Mouse (Mus musculus) embryo, embryonic 11 days (tissue): ENCODE data around the gene Inpp4a.

Source experiments
- DNase-seq: peaks from one replicate; pipeline ENCODE4 v3.0.0-alpha.2; 2015

Gene Inpp4a

DNA sequence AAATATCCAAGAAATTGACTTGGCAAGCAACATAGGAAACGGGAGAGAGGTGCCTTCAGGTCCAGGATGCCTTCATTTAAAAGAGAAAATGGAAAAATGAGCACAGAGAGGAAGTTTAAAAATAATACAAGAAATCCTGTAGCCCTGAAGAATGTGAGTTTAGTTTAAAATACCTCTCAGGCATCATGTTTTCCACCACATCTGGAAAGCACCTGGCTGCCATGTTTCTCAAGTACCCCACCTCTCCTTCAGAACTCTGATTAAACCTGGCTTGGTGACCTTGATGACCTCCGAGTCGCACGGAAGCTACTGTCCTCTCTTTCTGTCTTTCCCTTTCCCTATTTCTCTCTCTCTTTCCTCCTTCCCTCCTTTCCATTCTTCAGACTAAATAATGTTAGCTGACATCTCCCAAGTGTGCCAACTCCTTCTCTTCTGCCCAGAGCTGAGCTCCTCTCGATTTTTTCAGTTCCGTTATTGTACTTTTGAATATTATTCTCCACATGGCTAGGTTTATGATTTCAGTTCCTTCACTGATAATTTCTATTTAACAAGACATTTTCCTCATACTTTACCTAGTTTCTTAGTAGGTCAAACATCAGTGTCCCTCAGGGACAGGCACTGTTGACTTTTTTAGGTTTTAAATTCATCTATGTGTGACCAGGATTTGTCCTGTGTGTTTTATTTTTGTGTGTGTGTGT is 59.9 kb downstream of the Inpp4a start:
- no peak for DNase-seq

DNA sequence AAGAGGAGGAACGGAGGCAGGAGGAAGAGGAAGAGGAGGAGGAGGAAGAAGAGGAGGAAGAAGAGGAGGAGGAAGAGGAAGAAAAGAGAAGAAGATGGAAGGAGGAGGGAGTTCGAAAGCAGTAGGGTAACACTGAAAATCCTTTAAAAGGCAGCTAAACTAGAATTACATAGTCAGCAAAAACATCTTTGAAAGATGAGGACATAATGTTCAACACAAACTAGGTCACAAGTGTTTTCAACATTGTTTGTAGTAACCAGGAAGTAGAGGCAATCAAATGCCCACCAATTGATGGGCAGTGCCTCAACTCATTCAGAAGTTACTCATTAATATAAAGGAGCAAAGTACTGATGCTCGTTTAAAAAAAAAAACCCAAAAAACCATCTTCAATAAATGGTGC is 61.1 kb downstream of the Inpp4a start:
- DNase-seq: no peak

DNA sequence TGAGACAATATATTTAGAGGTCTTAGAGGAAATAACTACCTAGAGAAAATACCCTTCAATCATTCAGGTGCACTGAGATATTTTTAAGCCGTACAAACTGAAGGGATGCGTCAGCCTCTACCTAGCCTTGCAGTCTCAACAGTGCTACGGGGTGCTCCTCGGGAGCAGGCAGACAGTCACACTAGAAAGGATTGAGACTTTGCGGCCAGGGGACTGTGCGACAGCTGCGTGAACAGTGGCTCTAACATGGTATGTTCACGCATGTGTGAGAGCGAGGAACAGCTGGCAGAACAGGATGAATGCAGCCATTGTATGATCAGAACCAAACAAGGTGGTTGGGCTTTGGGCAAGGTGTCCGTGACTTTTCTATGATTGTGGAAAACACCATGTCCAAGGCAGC is 63.1 kb downstream of the Inpp4a start:
- DNase-seq: no peak

DNA sequence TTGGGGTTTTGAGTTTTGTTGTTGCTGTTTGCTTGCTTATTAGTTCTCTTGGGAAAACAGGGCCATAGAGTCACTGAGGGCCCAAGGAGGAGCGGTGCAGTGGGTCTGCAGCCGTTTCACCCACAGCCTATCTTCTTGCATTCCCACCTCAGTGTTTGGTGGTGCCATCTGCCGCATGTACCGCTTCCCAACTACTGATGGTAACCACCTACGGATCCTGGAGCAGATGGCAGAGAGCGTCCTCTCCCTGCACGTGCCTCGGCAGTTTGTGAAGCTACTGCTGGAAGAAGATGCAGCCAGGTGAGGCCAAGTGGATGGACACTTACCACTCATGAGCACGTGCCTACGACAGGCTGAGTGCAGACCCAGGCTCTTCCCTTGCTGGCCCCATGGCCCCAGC is 68.5 kb downstream of the Inpp4a start:
- DNase-seq: no peak

DNA sequence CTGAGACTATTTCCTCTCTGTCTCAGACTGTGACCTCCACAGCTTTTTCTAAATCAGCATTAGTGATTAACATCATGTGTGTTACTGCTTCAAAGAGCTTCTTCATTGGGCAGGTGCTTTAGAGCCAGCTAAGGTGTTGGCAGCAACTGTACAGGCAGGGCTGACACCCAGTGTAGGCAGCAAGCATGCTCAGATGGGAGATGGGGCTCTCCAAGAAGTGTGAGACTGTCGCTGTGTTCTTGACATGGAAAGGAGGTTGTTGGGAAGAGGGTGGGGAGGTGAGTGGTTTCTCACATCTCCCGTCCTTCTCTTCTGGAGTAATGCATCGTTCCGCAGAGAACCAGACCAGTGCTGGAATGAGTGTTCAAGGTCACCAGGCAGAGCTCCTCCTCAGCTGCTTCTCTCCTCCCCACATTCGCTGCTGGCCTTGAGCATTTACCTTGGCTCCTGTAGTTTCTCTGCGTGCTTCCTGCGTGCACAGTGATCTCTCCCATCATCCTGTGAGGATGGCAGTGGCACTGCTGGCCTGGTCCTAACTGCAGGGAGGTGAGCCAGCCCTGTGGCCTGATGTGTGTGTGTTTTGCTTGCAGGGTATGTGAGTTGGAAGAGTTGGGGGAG is 69.2 kb downstream of the Inpp4a start:
- no peak for DNase-seq

DNA sequence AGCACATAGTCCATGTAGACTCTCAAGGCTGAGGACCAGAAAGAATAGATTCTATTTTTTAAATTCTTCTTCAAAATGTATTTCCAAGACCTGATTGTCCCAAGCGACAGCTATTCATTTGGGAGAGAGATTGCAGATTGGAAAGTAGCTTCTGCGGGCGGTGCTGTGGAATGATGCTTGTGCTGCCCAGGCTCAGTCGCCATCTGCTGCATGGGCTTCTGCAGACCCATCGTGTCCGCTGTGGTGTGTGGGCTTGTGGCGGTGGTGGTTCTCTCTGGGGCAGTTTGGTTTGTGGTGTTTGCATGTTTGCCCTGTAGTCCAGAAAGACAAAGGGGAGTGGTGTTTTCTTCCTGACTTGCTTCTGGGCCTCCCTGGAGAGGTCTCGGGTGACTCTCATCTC is 76.5 kb downstream of the Inpp4a start:
- DNase-seq: no peak

DNA sequence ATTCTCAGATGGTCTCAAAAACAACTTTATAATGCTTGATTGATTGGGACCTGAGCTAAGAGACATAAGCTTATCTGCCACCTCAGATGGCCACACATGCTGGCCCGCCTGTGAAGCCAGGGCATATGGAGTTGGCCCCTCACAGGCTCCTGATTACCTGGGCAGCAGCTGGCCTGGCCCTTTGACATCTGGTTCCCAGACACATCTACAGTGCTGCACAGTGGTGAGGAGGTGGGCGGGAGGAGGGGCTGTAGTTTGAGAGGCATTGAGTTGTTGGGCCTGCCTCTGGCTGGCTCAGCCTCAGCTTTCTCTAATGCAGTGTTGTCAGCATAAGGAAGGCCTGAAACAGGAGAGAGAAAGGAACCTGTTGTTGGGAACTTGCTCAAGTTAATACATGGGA is 77.1 kb downstream of the Inpp4a start:
- peak; percentile 34 for DNase-seq

DNA sequence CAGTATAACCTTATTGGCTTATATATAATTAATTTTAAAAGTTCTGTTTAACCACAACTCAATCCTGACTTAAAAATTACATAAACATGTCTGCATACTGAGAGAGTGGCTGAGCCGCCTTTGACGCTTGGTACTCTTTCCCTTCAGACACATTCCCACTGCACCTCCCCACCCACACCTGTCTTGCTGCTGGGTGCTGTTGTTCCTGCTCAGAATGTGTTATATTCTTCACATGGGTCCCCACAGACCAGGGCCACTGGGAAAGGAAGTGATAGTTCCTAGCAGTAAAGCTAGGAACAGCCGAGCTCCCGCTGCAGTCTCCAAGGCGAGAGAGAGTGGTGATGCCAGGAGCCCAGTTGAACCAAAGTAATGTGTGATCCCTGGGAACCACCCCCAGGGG is 78.4 kb downstream of the Inpp4a start:
- DNase-seq: no peak

DNA sequence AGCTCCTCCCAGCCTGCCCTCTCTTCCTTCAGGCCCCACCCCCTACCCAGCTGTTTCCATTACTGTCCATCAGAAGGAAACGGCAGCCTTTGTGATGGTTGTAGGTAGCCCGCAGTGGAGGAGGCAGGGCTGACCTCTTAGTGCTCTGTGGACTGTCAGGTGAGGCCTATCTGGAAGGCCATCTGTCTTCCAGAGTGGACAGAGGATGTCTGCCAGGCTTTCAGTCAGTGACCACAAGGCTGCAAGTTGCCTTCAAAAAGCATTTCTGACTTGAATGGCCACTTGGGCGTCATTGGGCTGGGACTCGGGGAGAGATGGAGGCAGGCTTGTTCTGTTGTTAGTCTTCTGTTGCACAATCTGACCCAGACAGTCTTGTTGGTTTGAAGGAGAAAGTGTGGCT is 79.9 kb downstream of the Inpp4a start:
- DNase-seq: no peak

DNA sequence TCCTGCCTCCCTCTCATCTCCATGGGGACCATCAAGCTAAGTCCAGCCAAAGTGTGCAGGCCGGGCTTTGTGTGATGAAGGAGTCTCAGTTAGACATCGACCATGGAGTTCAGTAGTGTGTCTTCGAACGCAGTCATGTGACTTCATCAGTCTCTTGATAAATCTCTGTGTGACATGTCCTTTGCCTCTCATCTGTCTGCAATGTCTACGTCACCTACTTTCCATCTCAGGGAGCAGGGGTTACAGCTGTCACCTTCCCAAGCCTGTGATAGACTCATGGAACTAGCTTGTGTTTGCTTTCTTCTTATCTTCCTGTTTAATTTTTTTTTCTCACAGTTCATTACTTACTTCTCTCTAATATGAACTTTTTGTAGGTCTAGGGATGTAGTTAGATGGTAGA is 81.2 kb downstream of the Inpp4a start:
- no peak for DNase-seq

DNA sequence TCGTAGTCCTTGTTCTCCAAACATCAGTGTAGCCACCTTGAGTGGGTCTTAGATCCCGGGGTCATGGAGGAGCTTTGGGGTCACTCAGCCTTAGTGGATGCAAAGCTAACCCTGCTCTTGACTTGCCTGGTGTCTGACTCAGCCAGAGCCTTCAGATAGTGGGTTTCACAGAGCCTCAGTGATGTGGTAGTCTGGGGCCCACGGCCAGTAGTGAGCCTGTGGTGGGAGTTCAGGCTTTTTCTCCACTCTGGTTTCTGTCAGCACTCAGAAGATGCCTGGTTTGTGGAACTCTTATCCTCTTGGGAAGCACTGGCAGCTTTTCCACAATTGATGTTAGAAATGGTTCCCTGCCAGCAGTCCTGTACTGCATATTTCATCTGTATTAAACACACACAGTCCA is 84.6 kb downstream of the Inpp4a start:
- no peak for DNase-seq

DNA sequence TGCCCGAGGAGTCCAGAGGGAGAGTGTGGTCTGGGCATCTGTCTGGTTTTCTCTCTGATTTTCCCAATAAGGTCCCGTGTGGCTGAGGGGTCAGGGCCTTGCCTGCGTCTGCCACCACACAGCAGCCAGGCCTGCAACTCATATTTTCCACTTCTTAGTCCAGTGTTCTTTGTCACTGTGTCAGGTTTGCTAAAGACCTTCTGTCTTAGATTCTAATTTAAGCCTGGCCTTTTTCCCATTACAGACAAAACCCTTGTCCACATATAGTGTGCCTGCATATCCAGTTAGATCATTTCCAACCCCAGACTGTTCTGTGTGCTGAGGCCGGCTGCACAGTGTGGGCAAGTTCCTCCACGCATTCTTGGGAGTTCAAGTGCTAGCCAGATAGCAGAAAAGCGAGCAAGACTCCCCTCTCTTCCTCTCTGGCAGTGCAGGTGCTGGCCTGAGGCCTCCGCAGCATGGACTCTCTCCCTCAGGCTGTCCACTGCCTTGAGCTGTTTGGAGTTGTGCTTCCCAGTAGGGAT is 86.8 kb downstream of the Inpp4a start:
- no peak for DNase-seq

DNA sequence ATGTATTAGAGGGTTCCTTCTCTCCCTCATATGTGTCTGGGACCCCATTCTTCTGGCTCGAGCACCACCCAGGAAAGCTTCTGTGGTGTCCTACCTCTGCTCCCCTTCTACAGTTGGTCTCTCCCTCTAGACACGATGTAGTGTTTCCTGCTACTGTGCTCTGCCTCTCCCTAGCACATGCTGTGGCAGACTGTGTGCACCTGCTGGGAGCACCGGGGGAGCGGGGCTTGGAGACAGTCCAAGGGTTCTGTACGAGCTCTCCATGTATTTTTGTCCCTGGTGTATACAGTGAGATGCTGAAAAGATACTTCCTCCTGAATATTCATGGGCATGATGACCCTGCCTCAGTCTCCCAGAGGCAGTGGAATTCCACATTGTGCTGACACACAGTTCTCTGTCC is 93.5 kb downstream of the Inpp4a start:
- no peak for DNase-seq

DNA sequence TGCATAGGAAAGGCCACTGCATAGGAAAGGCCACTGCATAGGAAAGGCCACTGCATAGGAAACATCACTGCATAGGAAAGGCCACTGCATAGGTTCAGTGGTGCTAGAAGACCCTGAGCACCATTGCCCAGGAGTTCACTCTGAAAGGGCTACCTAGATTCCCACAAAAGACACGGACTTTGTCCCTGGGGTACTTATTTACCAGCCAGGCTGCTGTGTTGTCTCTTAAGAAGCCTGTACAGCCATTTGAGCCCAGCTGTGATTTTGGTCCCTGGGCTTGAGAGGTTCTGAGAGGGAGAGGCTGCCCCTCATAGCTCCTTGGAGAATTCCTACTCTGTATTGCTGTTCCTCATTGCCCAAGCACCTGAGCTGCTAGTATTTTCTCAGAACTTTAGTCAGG is 96.8 kb downstream of the Inpp4a start:
- DNase-seq: no peak

DNA sequence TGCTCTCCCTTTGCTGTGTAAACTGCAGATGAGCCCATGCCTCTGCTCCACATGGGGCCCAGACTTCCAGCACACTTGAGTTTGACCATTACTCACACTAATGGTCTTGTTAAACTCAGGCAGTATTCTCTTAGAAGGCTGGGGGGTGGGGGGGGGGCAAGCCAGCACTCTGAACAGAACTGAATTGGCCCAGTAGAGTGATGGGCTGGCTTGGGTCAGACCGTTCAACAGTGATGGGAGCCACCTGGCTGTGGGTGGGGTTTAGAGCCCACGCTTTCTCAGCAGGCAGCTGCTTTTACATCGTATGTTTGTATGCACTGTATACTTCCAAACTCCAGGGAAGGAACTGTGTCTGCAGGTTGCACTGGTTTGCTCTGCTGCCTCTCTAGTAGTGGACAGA is 99.3 kb downstream of the Inpp4a start:
- no peak for DNase-seq

DNA sequence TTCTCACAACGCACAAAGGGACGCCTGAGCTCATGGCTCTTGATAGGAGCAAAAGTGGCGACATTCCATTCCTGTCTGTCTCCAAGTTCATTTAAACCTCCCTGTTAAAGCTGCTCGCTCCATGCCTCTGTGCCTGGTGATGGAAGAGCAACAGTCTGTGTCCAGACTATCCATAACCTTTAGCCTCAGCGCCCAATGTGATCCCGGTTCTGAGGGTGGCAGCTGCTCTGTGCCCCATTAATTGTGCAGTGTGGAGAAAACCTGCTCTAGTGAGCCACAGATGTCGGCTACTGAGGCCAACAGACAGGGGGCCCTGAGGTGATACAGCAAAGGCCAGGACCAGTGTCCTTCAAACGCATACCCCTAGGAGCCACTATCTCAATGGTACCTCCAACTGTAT is 100.1 kb downstream of the Inpp4a start:
- DNase-seq: no peak

DNA sequence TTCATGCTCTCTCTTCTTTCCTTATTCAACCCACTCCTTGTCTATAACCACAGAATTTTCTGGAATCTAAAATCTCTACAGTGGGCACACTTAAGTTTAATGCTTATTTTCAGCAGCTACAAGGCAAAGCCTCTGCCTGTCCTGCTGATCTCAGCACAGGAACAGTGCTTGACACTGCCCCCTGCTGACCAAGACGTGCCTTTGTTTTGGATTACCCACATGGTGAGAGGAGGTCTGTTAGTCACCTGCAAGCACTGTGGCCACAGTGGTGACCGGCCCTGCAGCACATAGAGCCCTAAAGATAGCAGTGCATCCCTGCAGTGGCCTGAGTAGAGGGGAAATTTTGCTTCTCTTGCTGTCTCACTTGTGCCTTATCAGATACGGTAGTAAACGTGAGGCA is 102.0 kb downstream of the Inpp4a start:
- peak; percentile 63 for DNase-seq

DNA sequence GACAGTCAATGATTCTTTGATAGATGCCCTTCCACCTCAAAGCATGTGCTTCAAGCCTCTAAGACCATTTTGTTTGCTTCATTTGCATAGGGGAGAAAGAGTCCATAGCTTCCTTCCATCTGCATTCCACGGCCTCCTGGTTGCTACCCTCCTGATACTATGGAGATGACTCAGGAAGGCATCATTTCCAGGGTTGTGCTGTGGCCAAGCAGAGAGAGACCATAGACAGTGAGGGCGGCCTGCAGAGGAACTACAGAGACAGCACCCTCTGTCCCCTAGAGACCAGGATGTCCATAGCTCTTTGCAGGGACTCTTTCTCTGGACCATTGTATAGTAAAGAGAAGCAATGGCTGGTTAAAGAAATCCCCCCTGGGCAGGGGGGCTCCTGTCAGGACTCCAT is 105.5 kb downstream of the Inpp4a start:
- no peak for DNase-seq

DNA sequence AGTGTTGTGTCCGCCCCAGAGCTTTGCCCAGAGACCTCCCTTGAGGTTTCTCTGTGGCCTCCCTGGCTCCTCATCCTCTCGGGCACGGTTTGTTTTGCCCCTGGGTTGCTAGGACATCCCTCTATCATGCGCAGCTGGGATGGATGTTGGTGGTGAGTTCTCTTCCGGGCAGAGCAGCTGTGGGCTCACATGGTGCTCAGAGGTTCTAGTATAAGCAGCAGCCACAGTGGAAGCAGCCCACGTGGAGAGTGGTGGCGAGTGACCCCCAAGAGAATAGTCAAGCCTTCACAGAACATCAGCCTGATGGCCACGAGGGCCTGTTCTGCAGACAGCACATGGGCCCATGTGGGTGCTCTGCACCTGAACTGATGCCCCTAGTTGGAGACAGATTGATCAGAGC is 107.6 kb downstream of the Inpp4a start:
- no peak for DNase-seq

DNA sequence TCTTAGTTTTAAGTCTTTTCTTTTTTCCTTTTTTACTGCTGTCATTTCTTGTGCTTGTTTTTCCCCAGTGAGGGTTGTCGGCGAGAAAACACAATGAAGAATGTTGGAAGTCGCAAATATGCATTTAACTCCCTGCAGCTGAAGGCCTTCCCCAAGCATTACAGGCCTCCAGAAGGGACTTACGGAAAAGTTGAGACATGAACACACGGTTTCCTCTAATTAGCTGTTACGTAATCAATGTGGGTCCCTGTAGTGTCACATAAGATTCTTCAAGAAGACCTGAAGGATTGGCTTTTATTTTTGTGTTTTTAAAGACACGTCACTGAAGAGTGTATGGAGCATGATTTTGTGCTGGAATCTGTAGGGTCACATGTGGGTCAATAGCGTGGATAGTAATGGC is 108.4 kb downstream of the Inpp4a start:
- no peak for DNase-seq

DNA sequence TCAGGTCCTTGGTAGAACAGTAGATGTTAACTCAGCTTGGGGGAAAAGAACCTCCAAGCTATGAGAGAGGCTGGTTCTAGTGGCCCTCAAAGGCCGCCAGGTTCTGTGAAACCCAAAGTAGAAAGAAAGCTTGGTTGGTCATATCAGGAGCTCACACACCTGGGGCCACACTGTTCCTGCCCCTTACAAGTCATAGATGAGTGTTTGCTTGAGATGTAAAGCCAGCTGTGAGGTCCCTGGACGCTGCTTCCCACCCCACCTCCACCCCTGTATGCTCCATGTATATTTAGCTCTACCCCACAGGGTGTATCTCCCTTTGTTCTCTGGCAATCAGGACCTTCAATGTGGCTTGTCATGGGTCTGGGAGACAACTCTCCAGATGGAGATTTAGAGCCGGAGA is 109.0 kb downstream of the Inpp4a start:
- no peak for DNase-seq

DNA sequence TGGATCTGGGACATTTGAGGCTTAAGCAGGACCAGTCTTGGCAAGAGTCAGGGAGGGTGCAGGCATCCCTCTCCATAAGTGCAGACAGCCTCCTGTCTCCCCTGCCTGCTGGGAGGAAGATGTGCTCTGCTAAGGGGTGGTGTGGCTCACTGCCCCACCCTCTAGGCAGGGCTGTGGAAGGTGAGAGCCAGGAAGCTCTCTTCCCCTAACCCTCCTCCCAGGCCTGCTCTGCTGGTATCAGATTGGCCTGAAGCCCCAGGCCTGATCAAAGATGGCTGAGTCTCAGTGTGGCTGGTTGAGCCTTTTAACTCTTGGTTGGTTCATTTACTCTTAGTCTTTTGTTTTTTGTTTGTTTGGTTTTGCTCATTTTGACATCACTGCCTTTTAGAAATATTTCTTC is 110.0 kb downstream of the Inpp4a start:
- no peak for DNase-seq

DNA sequence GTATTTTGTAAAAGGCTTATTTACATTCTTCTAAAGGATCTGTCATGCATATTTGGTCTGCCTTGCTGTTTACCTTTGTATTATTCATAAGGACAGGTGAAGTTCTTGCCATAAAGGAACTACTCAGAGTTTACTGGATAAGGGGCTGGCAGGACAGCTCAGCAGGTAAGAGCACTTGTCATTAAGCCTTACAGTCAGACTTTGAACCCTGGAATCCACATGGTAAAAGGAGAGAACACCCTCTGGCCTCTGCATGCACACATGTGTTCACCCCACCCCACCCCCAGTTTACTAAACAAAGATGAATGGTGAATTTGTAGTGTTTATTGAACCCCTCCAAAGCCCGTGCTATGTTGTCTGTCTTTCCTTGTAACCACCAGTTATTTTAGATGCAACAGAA is 115.7 kb downstream of the Inpp4a start:
- no peak for DNase-seq

DNA sequence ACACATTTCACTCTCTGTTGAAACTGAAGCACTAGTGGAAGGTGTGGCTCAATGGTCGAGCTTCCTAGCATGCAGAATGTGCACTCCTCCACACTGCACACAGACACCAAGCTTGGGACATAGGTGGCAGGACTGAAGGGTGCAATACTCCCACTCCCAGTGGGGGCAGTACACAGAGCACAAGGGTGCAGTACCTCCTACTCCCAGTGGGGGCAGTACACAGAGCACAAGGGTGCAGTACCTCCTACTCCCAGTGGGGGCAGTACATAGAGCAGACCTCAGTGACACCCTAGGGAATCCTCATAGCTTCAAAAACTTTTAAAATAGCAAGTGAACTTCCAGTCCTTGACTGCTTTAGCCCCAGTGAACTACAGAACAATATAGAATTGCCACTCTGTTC is 119.8 kb downstream of the Inpp4a start:
- DNase-seq: peak; percentile 16
